In the genomic region with DNA sequence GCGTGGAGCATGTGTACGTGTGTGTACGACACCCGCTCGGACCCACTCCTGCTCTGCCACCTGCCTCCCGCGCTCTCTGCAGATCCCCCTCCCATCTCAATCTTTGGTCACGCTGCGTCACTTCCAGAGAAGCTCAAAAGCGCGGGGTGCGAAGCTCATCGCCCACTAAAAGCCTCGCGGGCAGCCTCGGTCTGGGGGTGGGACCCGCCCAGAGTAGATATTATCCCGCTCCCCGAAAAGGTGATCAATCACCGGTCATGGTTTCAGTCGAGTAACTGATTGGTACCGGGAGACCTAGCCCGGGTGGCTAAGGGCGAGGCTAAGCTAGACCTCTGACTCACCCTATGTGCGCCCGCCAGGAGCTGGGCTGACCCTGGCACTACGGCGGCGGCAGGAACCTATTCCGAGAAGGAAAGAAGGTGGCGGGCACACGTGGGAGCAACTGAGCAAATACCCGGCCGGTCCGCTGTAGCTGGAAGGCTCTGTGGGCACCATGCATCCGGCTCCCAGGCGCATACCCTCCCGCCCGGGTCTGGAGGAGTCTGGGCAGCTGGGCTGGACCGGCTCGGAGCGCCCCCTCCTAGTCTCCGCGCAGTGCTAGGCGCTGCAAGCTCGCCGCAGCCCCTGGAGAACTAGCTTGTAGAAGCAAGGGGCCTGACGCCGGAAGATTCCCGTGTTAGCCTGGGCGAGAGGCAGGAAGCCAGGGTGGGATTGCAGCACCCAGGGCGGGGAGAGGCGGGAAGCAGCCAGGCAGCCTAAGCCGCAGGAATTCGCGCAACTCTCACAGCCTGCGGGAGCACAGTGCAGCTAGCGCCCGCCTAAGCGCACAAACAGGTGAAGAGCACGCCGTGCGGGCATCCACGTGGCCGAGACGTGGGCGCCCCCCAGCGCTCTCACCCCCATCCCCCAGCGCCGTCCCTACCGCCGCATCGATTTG, we compare ENCODE assay signal across 8 mouse cellular contexts. TPM values are rescaled to one million over a fixed set of nuclear protein-coding genes. Genes with fewer than 3 reads are reported as not detected.
A peak's percentile ranks its signal among the peaks of the same experiment; 100 is the strongest.
DNase-seq lines count a peak whose midpoint lies in the region; ATAC-seq and TF ChIP-seq lines count a peak whose summit lies in the region.

No protein-coding gene starts in this region.

- H3K27ac ChIP-seq in intestine, embryonic 16.5 days (ENCODE audit: low read length) = peak overlapping the region; percentile 44
- H3K27ac ChIP-seq in limb, embryonic 13.5 days = peak overlapping the region; percentile 80
- peak overlapping the region; percentile 87 for H3K27ac ChIP-seq in midbrain, embryonic 14.5 days (replicated peaks; ENCODE audit: low read depth, low read length)
- H3K27ac ChIP-seq in stomach, postnatal 0 days (replicated peaks) = peak overlapping the region; percentile 74

- DNase-seq in lung, adult 18-20 months = peak; percentile 52 to 63
- no peak for DNase-seq in lung, postnatal 25 days (ENCODE audit: low spot score)
- DNase-seq in cerebellum, postnatal 10 days = peak; percentile 67
- DNase-seq in gastrocnemius, postnatal 14 days = peak; percentile 50
- peak; percentile 79 for DNase-seq in midbrain, embryonic 14.5 days
- peak; percentile 79 for DNase-seq in stomach, postnatal 0 days (ENCODE audit: low spot score)

- H3K4me1 ChIP-seq in intestine, embryonic 16.5 days (ENCODE audit: control insufficient read depth, insufficient read depth, low read length) = peaks cover 30% of the 10 kb centered on the region
- peaks cover 67% of the 10 kb centered on the region for H3K4me1 ChIP-seq in limb, embryonic 13.5 days
- H3K4me1 ChIP-seq in midbrain, embryonic 14.5 days (ENCODE audit: control insufficient read depth, insufficient read depth, low read length) = peaks cover 33% of the 10 kb centered on the region
- peaks cover 3% of the 10 kb centered on the region for H3K4me1 ChIP-seq in stomach, postnatal 0 days (replicated peaks; ENCODE audit: control insufficient read depth, insufficient read depth)

- intact Hi-C loops in gastrocnemius, postnatal 14 days (cut with DNase I; ENCODE audit: low total_unique reads) = loop anchor here (10.0 kb wide), 1 partner anchor 782 kb away; no protein-coding TSS in a partner anchor

- ATAC-seq in intestine, embryonic 16.5 days = peak; percentile 61
- peak; percentile 37 for ATAC-seq in limb, embryonic 13.5 days (ENCODE audit: low FRiP score, low read depth)
- peak; percentile 59 for ATAC-seq in midbrain, embryonic 14.5 days (ENCODE audit: low FRiP score, low TSS enrichment)
- peak; percentile 79 for ATAC-seq in stomach, postnatal 0 days (ENCODE audit: low FRiP score, low TSS enrichment)

- no peak for TF ChIP-seq EP300 in stomach, postnatal 0 days (optimal IDR thresholded peaks at IDR 0.05)

- H3K4me3 ChIP-seq in intestine, embryonic 16.5 days (ENCODE audit: low read length) = peak overlapping the region; percentile 72
- peak overlapping the region; percentile 71 for H3K4me3 ChIP-seq in limb, embryonic 13.5 days
- peak overlapping the region; percentile 66 for H3K4me3 ChIP-seq in midbrain, embryonic 14.5 days (replicated peaks; ENCODE audit: low read depth, low read length)
- peak overlapping the region; percentile 72 for H3K4me3 ChIP-seq in stomach, postnatal 0 days (ENCODE audit: low read depth, low read length)

- peak overlapping the region; percentile 93 for H3K4me2 ChIP-seq in intestine, embryonic 16.5 days (ENCODE audit: low read depth, low read length)
- H3K4me2 ChIP-seq in limb, embryonic 13.5 days (replicated peaks) = peak overlapping the region; percentile 97
- H3K4me2 ChIP-seq in midbrain, embryonic 14.5 days (ENCODE audit: low read length) = peak overlapping the region; percentile 99
- H3K4me2 ChIP-seq in stomach, postnatal 0 days (replicated peaks; ENCODE audit: low read depth) = peak overlapping the region; percentile 98

- peak; percentile 17; the same call in 1 of the 2 replicates for TF ChIP-seq CTCF in stomach, postnatal 0 days (IDR thresholded peaks at IDR 0.05; ENCODE audit: low read depth)

- H3K9ac ChIP-seq in intestine, embryonic 16.5 days (ENCODE audit: low read depth, low read length) = peak overlapping the region; percentile 85
- H3K9ac ChIP-seq in limb, embryonic 13.5 days = peak overlapping the region; percentile 85
- peak overlapping the region; percentile 76 for H3K9ac ChIP-seq in midbrain, embryonic 14.5 days (replicated peaks; ENCODE audit: low read length)
- H3K9ac ChIP-seq in stomach, postnatal 0 days (ENCODE audit: low read length) = peak overlapping the region; percentile 75

- no peaks in the 10 kb centered on the region for H3K36me3 ChIP-seq in intestine, embryonic 16.5 days (ENCODE audit: control insufficient read depth, insufficient read depth, low read length)
- H3K36me3 ChIP-seq in limb, embryonic 13.5 days = no peaks in the 10 kb centered on the region
- no peaks in the 10 kb centered on the region for H3K36me3 ChIP-seq in midbrain, embryonic 14.5 days (ENCODE audit: control insufficient read depth, insufficient read depth, low read length)
- no peaks in the 10 kb centered on the region for H3K36me3 ChIP-seq in stomach, postnatal 0 days (ENCODE audit: control insufficient read depth, insufficient read depth, low read length)

- H3K27me3 ChIP-seq in intestine, embryonic 16.5 days (replicated peaks; ENCODE audit: control insufficient read depth, insufficient read depth, low read length) = no peaks in the 10 kb centered on the region
- H3K27me3 ChIP-seq in limb, embryonic 13.5 days = peaks cover 36% of the 10 kb centered on the region
- peaks cover 16% of the 10 kb centered on the region for H3K27me3 ChIP-seq in midbrain, embryonic 14.5 days (ENCODE audit: control insufficient read depth, insufficient read depth, low read length)
- no peaks in the 10 kb centered on the region for H3K27me3 ChIP-seq in stomach, postnatal 0 days (ENCODE audit: control insufficient read depth, insufficient read depth, low read length)

- under 1% methylated on average over 73 of the region's 73 CpGs for WGBS in intestine, embryonic 16.5 days
- under 1% methylated on average over 73 of the region's 73 CpGs for WGBS in limb, embryonic 13.5 days
- under 1% methylated on average over 73 of the region's 73 CpGs for WGBS in midbrain, embryonic 14.5 days
- WGBS in stomach, postnatal 0 days = 1% methylated on average over 71 of the region's 73 CpGs

- no peaks in the 10 kb centered on the region for H3K9me3 ChIP-seq in intestine, embryonic 16.5 days (ENCODE audit: control insufficient read depth, low read length)
- no peaks in the 10 kb centered on the region for H3K9me3 ChIP-seq in limb, embryonic 13.5 days
- no peaks in the 10 kb centered on the region for H3K9me3 ChIP-seq in midbrain, embryonic 14.5 days (ENCODE audit: control insufficient read depth, low read length)
- no peaks in the 10 kb centered on the region for H3K9me3 ChIP-seq in stomach, postnatal 0 days (ENCODE audit: control insufficient read depth, low read length)

RNA-seq across cellular contexts. Expression of gene Nrp2, which starts 3.3 kb away (rescaled TPM):
- 10 to 100 TPM; 13.3 to 14.2 TPM for total RNA-seq in gastrocnemius, postnatal 14 days (2021)
- polyA plus RNA-seq in intestine, embryonic 16.5 days (2015; fragmentation: Nextera tagmentation; extraction: Ambion mirVana) = 23.0 and 23.7 TPM in 2 replicates
- 39.6 and 40.4 TPM in 2 replicates for polyA plus RNA-seq in limb, embryonic 13.5 days (2015; fragmentation: Nextera tagmentation; extraction: Ambion mirVana)
- polyA plus RNA-seq in midbrain, embryonic 14.5 days (2014; fragmentation: Nextera tagmentation; extraction: Ambion mirVana) = 17.6 and 19.5 TPM in 2 replicates
- polyA plus RNA-seq in stomach, postnatal 0 days (2015; fragmentation: Nextera tagmentation; extraction: Ambion mirVana) = 10.2 TPM in 2 replicates
